Mouse (Mus musculus) liver, embryonic 15.5 days (tissue): ENCODE measurements at regions not wholly inside any gene's neighbourhood (a gene's known extent, or its start where the extent isn't known, plus 50 kb on each side); places are given as distances from the start of the nearest gene placed in this dataset.

Experiments used
- ATAC-seq: fragments of 200-750 bp; cut with Nextera tagmentation; 2 replicates; pipeline ENCODE4 v1.8.0; 2017; ENCODE audit warnings: moderate number of reproducible peaks, mild to moderate bottlenecking, moderate library complexity; ENCODE audit not compliant: insufficient read depth
- H3K27ac ChIP-seq: fragments of 300-500 bp; sonication (generic); replicated peaks from 2 replicates; pipeline ENCODE4 v1.5.1; 2015; ENCODE audit warnings: mild to moderate bottlenecking, inconsistent platforms
- H3K27me3 ChIP-seq: fragments of 300-500 bp; sonication (generic); 2 replicates; pipeline ENCODE4 v1.6.1; 2015; ENCODE audit warnings: mild to moderate bottlenecking, inconsistent platforms
- H3K36me3 ChIP-seq: fragments of 300-500 bp; sonication (generic); replicated peaks from 2 replicates; pipeline ENCODE4 v1.6.1; 2015; ENCODE audit warnings: moderate library complexity, mild to moderate bottlenecking, inconsistent platforms
- H3K4me1 ChIP-seq: fragments of 300-500 bp; sonication (generic); replicated peaks from 2 replicates; pipeline ENCODE4 v1.6.1; 2015; ENCODE audit warnings: inconsistent platforms
- H3K4me2 ChIP-seq: fragments of 300-500 bp; sonication (generic); 2 replicates; pipeline ENCODE4 v1.6.1; 2015; ENCODE audit warnings: moderate library complexity, mild to moderate bottlenecking, inconsistent platforms
- H3K4me3 ChIP-seq: fragments of 300-500 bp; sonication (generic); replicated peaks from 2 replicates; pipeline ENCODE4 v1.5.1; 2015; ENCODE audit warnings: mild to moderate bottlenecking, inconsistent platforms
- H3K9ac ChIP-seq: fragments of 300-500 bp; sonication (generic); 2 replicates; pipeline ENCODE4 v1.6.1; 2015; ENCODE audit warnings: moderate library complexity, mild to moderate bottlenecking, inconsistent platforms
- H3K9me3 ChIP-seq: fragments of 300-500 bp; sonication (generic); replicated peaks from 2 replicates; pipeline ENCODE4 v1.6.1; 2016; ENCODE audit warnings: inconsistent platforms
- WGBS: fragments of 180-500 bp; shearing (Covaris S2); methylation state at CpG from one replicate; pipeline ENCODE4 v1.1.7; 2015; ENCODE audit warnings: mixed read lengths; ENCODE audit not compliant: insufficient replicate concordance; 5-methylcytosine and 5-hydroxymethylcytosine counted together

GRCm38 (mm10) chr13:44231403-44231802, 446.8 kb downstream of the Cd83 start:
- Histone ChIP-seq H3K4me1 (no peaks in the 10 kb centered on the region), H3K4me3 (no peak overlapping the region), H3K9ac (no peak overlapping the region), H3K9me3 (no peaks in the 10 kb centered on the region), H3K4me2 (no peak overlapping the region), H3K27me3 (no peaks in the 10 kb centered on the region), H3K27ac (no peak overlapping the region), H3K36me3 (no peaks in the 10 kb centered on the region)
- WGBS, result 63% methylated on average over 4 of the region's 4 CpGs
- no peak for ATAC-seq

GRCm38 (mm10) chr13:44231868-44232715, 447.5 kb downstream of the Cd83 start:
- H3K9ac ChIP-seq, result no peak overlapping the region
- 61% methylated on average over 18 of the region's 18 CpGs for WGBS
- H3K9me3 ChIP-seq, result no peaks in the 10 kb centered on the region
- no peak overlapping the region for H3K4me2 ChIP-seq
- H3K27ac ChIP-seq, result no peak overlapping the region
- H3K27me3 ChIP-seq, result no peaks in the 10 kb centered on the region
- H3K4me1 ChIP-seq, result no peaks in the 10 kb centered on the region
- ATAC-seq, result no peak
- no peak overlapping the region for H3K4me3 ChIP-seq
- H3K36me3 ChIP-seq, result no peaks in the 10 kb centered on the region

- WGBS, result 76% methylated on average over 6 of the region's 6 CpGs
- Histone ChIP-seq H3K36me3 (no peaks in the 10 kb centered on the region), H3K4me3 (no peak overlapping the region), H3K27me3 (no peaks in the 10 kb centered on the region), H3K9ac (no peak overlapping the region), H3K4me2 (no peak overlapping the region), H3K27ac (no peak overlapping the region), H3K4me1 (no peaks in the 10 kb centered on the region), H3K9me3 (no peaks in the 10 kb centered on the region)
- ATAC-seq, result no peak
Measured at GRCm38 (mm10) chr13:44232716-44233051, 448.1 kb downstream of the Cd83 start.

GRCm38 (mm10) chr13:44234241-44234640, 449.7 kb downstream of the Cd83 start:
- 60% methylated on average over 6 of the region's 6 CpGs for WGBS
- H3K4me2 ChIP-seq, result no peak overlapping the region
- no peak overlapping the region for H3K27ac ChIP-seq
- no peaks in the 10 kb centered on the region for H3K4me1 ChIP-seq
- H3K27me3 ChIP-seq, result no peaks in the 10 kb centered on the region
- no peaks in the 10 kb centered on the region for H3K36me3 ChIP-seq
- no peak for ATAC-seq
- no peaks in the 10 kb centered on the region for H3K9me3 ChIP-seq
- H3K4me3 ChIP-seq, result no peak overlapping the region
- H3K9ac ChIP-seq, result no peak overlapping the region

GRCm38 (mm10) chr13:44235236-44235635, 450.7 kb downstream of the Cd83 start:
- Histone ChIP-seq H3K9me3 (no peaks in the 10 kb centered on the region), H3K9ac (no peak overlapping the region), H3K4me1 (no peaks in the 10 kb centered on the region), H3K36me3 (no peaks in the 10 kb centered on the region), H3K27ac (no peak overlapping the region), H3K27me3 (no peaks in the 10 kb centered on the region), H3K4me3 (no peak overlapping the region), H3K4me2 (no peak overlapping the region)
- WGBS, result 48% methylated on average over 5 of the region's 5 CpGs
- no peak for ATAC-seq

- Histone ChIP-seq H3K9ac (no peak overlapping the region), H3K9me3 (no peaks in the 10 kb centered on the region), H3K4me2 (no peak overlapping the region), H3K4me3 (no peak overlapping the region), H3K27ac (no peak overlapping the region), H3K4me1 (no peaks in the 10 kb centered on the region), H3K27me3 (no peaks in the 10 kb centered on the region), H3K36me3 (no peaks in the 10 kb centered on the region)
- no peak for ATAC-seq
- 56% methylated on average over 2 of the region's 2 CpGs for WGBS
Measured at GRCm38 (mm10) chr13:44235941-44236340, 451.4 kb downstream of the Cd83 start.

GRCm38 (mm10) chr13:44238308-44238707, 453.7 kb downstream of the Cd83 start:
- H3K27ac ChIP-seq, result no peak overlapping the region
- no peaks in the 10 kb centered on the region for H3K4me1 ChIP-seq
- no peak for ATAC-seq
- H3K4me3 ChIP-seq, result no peak overlapping the region
- H3K9ac ChIP-seq, result no peak overlapping the region
- 62% methylated on average over 11 of the region's 11 CpGs for WGBS
- no peak overlapping the region for H3K4me2 ChIP-seq
- H3K9me3 ChIP-seq, result no peaks in the 10 kb centered on the region
- H3K27me3 ChIP-seq, result no peaks in the 10 kb centered on the region
- no peaks in the 10 kb centered on the region for H3K36me3 ChIP-seq

- H3K9me3 ChIP-seq, result no peaks in the 10 kb centered on the region
- ATAC-seq, result no peak
- WGBS, result 72% methylated on average over 6 of the region's 6 CpGs
Measured at GRCm38 (mm10) chr13:44243211-44243610, 458.6 kb downstream of the Cd83 start.

GRCm38 (mm10) chr13:44246714-44247251, 462.2 kb downstream of the Cd83 start:
- Histone ChIP-seq H3K9me3 (no peaks in the 10 kb centered on the region), H3K27ac (no peak overlapping the region), H3K4me1 (no peaks in the 10 kb centered on the region), H3K27me3 (no peaks in the 10 kb centered on the region), H3K36me3 (no peaks in the 10 kb centered on the region), H3K4me2 (no peak overlapping the region), H3K4me3 (no peak overlapping the region), H3K9ac (no peak overlapping the region)
- 22% methylated on average over 7 of the region's 7 CpGs for WGBS
- no peak for ATAC-seq

More at GRCm38 (mm10) chr13:44243211-44243610, 458.6 kb downstream of the Cd83 start:
- Histone ChIP-seq H3K9ac (no peak overlapping the region), H3K4me1 (no peaks in the 10 kb centered on the region), H3K4me3 (no peak overlapping the region), H3K27ac (no peak overlapping the region), H3K36me3 (no peaks in the 10 kb centered on the region), H3K4me2 (no peak overlapping the region), H3K27me3 (no peaks in the 10 kb centered on the region)

GRCm38 (mm10) chr13:44247861-44248260, 463.3 kb downstream of the Cd83 start:
- no peak overlapping the region for H3K4me2 ChIP-seq
- H3K4me3 ChIP-seq, result no peak overlapping the region
- no peaks in the 10 kb centered on the region for H3K9me3 ChIP-seq
- 52% methylated on average over 11 of the region's 11 CpGs for WGBS
- H3K36me3 ChIP-seq, result no peaks in the 10 kb centered on the region
- H3K27me3 ChIP-seq, result no peaks in the 10 kb centered on the region
- no peaks in the 10 kb centered on the region for H3K4me1 ChIP-seq
- no peak overlapping the region for H3K27ac ChIP-seq
- no peak overlapping the region for H3K9ac ChIP-seq
- no peak for ATAC-seq

GRCm38 (mm10) chr13:44248401-44248800, 463.8 kb downstream of the Cd83 start:
- no peak overlapping the region for H3K27ac ChIP-seq
- no peaks in the 10 kb centered on the region for H3K4me1 ChIP-seq
- no peak overlapping the region for H3K9ac ChIP-seq
- no peak overlapping the region for H3K4me2 ChIP-seq
- H3K27me3 ChIP-seq, result no peaks in the 10 kb centered on the region
- H3K9me3 ChIP-seq, result no peaks in the 10 kb centered on the region
- H3K36me3 ChIP-seq, result no peaks in the 10 kb centered on the region
- no peak for ATAC-seq
- no peak overlapping the region for H3K4me3 ChIP-seq
- WGBS, result 37% methylated on average over 8 of the region's 8 CpGs

GRCm38 (mm10) chr13:44249119-44249518, 464.5 kb downstream of the Cd83 start:
- Histone ChIP-seq H3K9ac (no peak overlapping the region), H3K27ac (no peak overlapping the region), H3K4me3 (no peak overlapping the region), H3K4me2 (no peak overlapping the region), H3K27me3 (no peaks in the 10 kb centered on the region), H3K36me3 (no peaks in the 10 kb centered on the region), H3K9me3 (no peaks in the 10 kb centered on the region), H3K4me1 (no peaks in the 10 kb centered on the region)
- no peak for ATAC-seq
- 55% methylated on average over 2 of the region's 2 CpGs for WGBS
